Mouse (Mus musculus): Measurements from ENCODE around the gene Gm16223.

- TF ChIP-seq CTCF (IDR thresholded peaks at IDR 0.05; ENCODE audit: extremely low read depth, insufficient read length, insufficient replicate concordance, low read depth, low read length): no peak
- no peak for TF ChIP-seq POLR2A (IDR thresholded peaks at IDR 0.05; ENCODE audit: low read depth, low read length)
Measured at GRCm38 (mm10) chr5:42224840-42225239, 157.1 kb downstream of the Gm16223 start.
